Mouse (Mus musculus): ENCODE data around the gene Spindoc. TPM values are rescaled to one million over a fixed set of nuclear protein-coding genes. Genes with fewer than 3 reads are reported as not detected.
A peak's percentile ranks its signal among the peaks of the same experiment; 100 is the strongest.

Gene Spindoc
- total and polyA plus RNA-seq, 3 experiments: 13.0 to 54.1 TPM; not detected in 1

GRCm38 (mm10) chr19:7345235-7345755 is 37.5 kb downstream of the Spindoc start:
- Histone ChIP-seq H3K4me1 (ENCODE audit: control insufficient read depth in 1 of 2, insufficient read depth in 2 of 2, low read length in 2 of 2) (peaks cover 0 to 7% of the 10 kb centered on the region in 2 experiments; a peak in 1 of 4 replicates), H3K36me3 (ENCODE audit: control insufficient read depth in 1 of 2, insufficient read depth in 2 of 2, low read length in 2 of 2) (peaks cover 0 to 3% of the 10 kb centered on the region in 2 experiments; a peak in 2 of 4 replicates), H3K27me3 (ENCODE audit: control insufficient read depth in 1 of 2, insufficient read depth in 2 of 2, low read length in 2 of 2) (no peaks in the 10 kb centered on the region), H3K9me3 (replicated peaks; ENCODE audit: insufficient read depth, low read length) (no peaks in the 10 kb centered on the region), H3K9ac (ENCODE audit: control insufficient read depth, low read depth, low read length, poor library complexity, severe bottlenecking) (no peak overlapping the region), H3K27ac (ENCODE audit: control insufficient read depth, low read depth, low read length) (no peak overlapping the region), H3K79me2 (ENCODE audit: control insufficient read depth, insufficient read depth, low read length, poor library complexity) (peaks cover 12% of the 10 kb centered on the region), H3K4me3 (ENCODE audit: control insufficient read depth in 1 of 2, insufficient read depth in 1 of 2, low read depth in 2 of 2, low read length in 2 of 2) (no peak overlapping the region)
- DNase-seq (ENCODE audit: low read depth, low spot score): peak; percentile 53
- TF ChIP-seq MYB (IDR thresholded peaks at IDR 0.05; ENCODE audit: low read depth, low read length): no peak
- no peak for TF ChIP-seq POLR2A (IDR thresholded peaks at IDR 0.05; ENCODE audit: control insufficient read depth in 1 of 2, insufficient read depth in 1 of 2, low read depth in 1 of 2, low read length in 2 of 2, poor library complexity in 1 of 2)
- 0 out of 2 replicates have a peak, but pooled peaks have one; percentile 37 for TF ChIP-seq MXI1 (IDR thresholded peaks at IDR 0.05; ENCODE audit: low read depth, low read length)
- TF ChIP-seq GABPA (IDR thresholded peaks at IDR 0.05; ENCODE audit: low read depth, low read length): no peak
- TF ChIP-seq ZC3H11A (IDR thresholded peaks at IDR 0.05; ENCODE audit: low read depth, low read length): peak; percentile 83
- TF ChIP-seq MAX (IDR thresholded peaks at IDR 0.05; ENCODE audit: low read length): no peak
- TF ChIP-seq SIN3A (IDR thresholded peaks at IDR 0.05; ENCODE audit: low read length): peak; percentile 35; the same call in 1 of the 2 replicates
- TF ChIP-seq POLR2AphosphoS2 (IDR thresholded peaks at IDR 0.05; ENCODE audit: low read length): no peak
- no peak for TF ChIP-seq HCFC1 (IDR thresholded peaks at IDR 0.05; ENCODE audit: low read depth, low read length)
- TF ChIP-seq TAL1 (IDR thresholded peaks at IDR 0.05; ENCODE audit: low read length): no peak
- TF ChIP-seq USF2 (IDR thresholded peaks at IDR 0.05; ENCODE audit: borderline replicate concordance in 1 of 2, insufficient read depth in 1 of 2, low read depth in 1 of 2, low read length in 2 of 2): no peak
- TF ChIP-seq EP300 (IDR thresholded peaks at IDR 0.05; ENCODE audit: low read depth in 1 of 2, low read length in 2 of 2): no peak
- TF ChIP-seq CTCF (IDR thresholded peaks at IDR 0.05 in 2 of 3, conservative IDR thresholded peaks at IDR 0.05 in 1 of 3; ENCODE audit: control insufficient read depth in 1 of 3, insufficient read depth in 1 of 3, low read depth in 2 of 3, low read length in 3 of 3, poor library complexity in 1 of 3, severe bottlenecking in 1 of 3): peak; percentile 66 to 84 (median 77)
- no peak for TF ChIP-seq CHD2 (IDR thresholded peaks at IDR 0.05; ENCODE audit: low read length)
- no peak for TF ChIP-seq ZNF384 (IDR thresholded peaks at IDR 0.05; ENCODE audit: low read depth, low read length)
- no peak for TF ChIP-seq ELF1 (IDR thresholded peaks at IDR 0.05; ENCODE audit: low read depth, low read length)
- TF ChIP-seq UBTF (IDR thresholded peaks at IDR 0.05; ENCODE audit: borderline replicate concordance, insufficient read depth, low read depth, low read length): no peak
- no peak for TF ChIP-seq MAFK (IDR thresholded peaks at IDR 0.05; ENCODE audit: borderline replicate concordance, low read depth, low read length)
- peak; percentile 92 for TF ChIP-seq SMC3 (IDR thresholded peaks at IDR 0.05; ENCODE audit: low read depth, low read length)
- peak; percentile 77 for TF ChIP-seq RAD21 (IDR thresholded peaks at IDR 0.05; ENCODE audit: low read depth, low read length)
- no peak for TF ChIP-seq ZMIZ1 (IDR thresholded peaks at IDR 0.05; ENCODE audit: low read depth, low read length)
- TF ChIP-seq POLR2AphosphoS5 (IDR thresholded peaks at IDR 0.05; ENCODE audit: borderline replicate concordance, low read depth, low read length): no peak
- TF ChIP-seq RCOR1 (IDR thresholded peaks at IDR 0.05; ENCODE audit: low read depth, low read length): no peak
- TF ChIP-seq KAT2A (conservative IDR thresholded peaks at IDR 0.05; ENCODE audit: low read depth, low read length): no peak
- TF ChIP-seq USF1 (IDR thresholded peaks at IDR 0.05; ENCODE audit: low read depth, low read length): no peak
- TF ChIP-seq BHLHE40 (IDR thresholded peaks at IDR 0.05; ENCODE audit: borderline replicate concordance, low read depth, low read length): no peak
- TF ChIP-seq JUND (IDR thresholded peaks at IDR 0.05; ENCODE audit: low read depth, low read length): no peak
- no peak for TF ChIP-seq TCF12 (IDR thresholded peaks at IDR 0.05; ENCODE audit: low read depth, low read length)
- TF ChIP-seq MEF2A (IDR thresholded peaks at IDR 0.05; ENCODE audit: extremely low read depth, insufficient replicate concordance, low read depth, low read length, poor library complexity, severe bottlenecking): no peak
- no peak for TF ChIP-seq CHD1 (IDR thresholded peaks at IDR 0.05; ENCODE audit: low read depth, low read length)
- no peak for TF ChIP-seq NELFE (IDR thresholded peaks at IDR 0.05; ENCODE audit: low read depth, low read length)
- TF ChIP-seq NRF1 (IDR thresholded peaks at IDR 0.05; ENCODE audit: insufficient read depth, low read depth, low read length, poor library complexity, severe bottlenecking): no peak
- TF ChIP-seq GATA1 (IDR thresholded peaks at IDR 0.05; ENCODE audit: low read depth, low read length): no peak
- TF ChIP-seq MAZ (IDR thresholded peaks at IDR 0.05; ENCODE audit: low read depth, low read length): peak; percentile 86
- no peak for TF ChIP-seq E2F4 (IDR thresholded peaks at IDR 0.05; ENCODE audit: borderline replicate concordance, low read depth, low read length)
